Mouse (Mus musculus) liver, embryonic 14.5 days (tissue): ENCODE measurements around the gene Gtf2h4.

ENCODE experiments used
- CTCF ChIP-seq: IDR thresholded peaks from 2 replicates; pipeline ENCODE4 v1.5.1; 2016; ENCODE audit warnings: antibody characterized with exemption, low read depth, control low read depth
- EP300 ChIP-seq: IDR thresholded peaks from 2 replicates; pipeline ENCODE4 v1.6.1; 2016; ENCODE audit warnings: antibody characterized with exemption, low read depth

DNA sequence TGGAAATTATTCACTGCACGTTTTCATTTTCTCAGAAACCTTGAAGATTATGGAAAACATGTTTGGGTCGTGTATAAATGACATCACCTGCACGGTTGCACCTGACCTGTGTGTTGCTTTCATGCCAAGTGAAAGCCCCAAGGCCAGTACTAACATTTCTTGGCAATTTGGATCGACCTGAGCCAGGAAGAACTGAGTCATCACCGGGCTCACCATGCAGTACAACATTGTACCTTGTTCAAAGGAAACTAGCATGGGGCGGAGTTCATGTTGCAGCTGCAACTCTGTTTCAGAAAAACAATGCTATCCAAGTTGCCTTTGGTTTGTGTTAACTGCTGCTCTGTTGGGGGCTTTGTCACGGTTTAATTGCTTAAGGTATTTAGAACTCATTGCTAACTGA, 34.4 kb upstream of the Gtf2h4 start:
- TF ChIP-seq CTCF (no peak), EP300 (no peak)
